Mouse (Mus musculus) neural tube, embryonic 12.5 days (tissue): ENCODE results near the gene Abcf1. TPM values are rescaled to one million over a fixed set of nuclear protein-coding genes. Genes with fewer than 3 reads are reported as not detected.
"Not testable (repeated sequence)": the region's sequence is repeated elsewhere in the genome, so short reads cannot be mapped to it uniquely, and the experiment has no call there.

Experiments
- ATAC-seq: fragments of 200-750 bp; cut with Nextera tagmentation; 2 replicates; pipeline ENCODE4 v1.8.0; 2017; ENCODE audit warnings: low read depth, mild to moderate bottlenecking, moderate TSS enrichment, moderate library complexity; ENCODE audit not compliant: low FRiP score
- H3K27ac ChIP-seq: fragments of 300-500 bp; sonication (generic); 2 replicates; pipeline ENCODE4 v1.5.1; 2016
- H3K27me3 ChIP-seq: fragments of 300-500 bp; sonication (generic); replicated peaks from 2 replicates; pipeline ENCODE4 v1.6.1; 2016; ENCODE audit warnings: mild to moderate bottlenecking
- H3K36me3 ChIP-seq: fragments of 300-500 bp; sonication (generic); 2 replicates; pipeline ENCODE4 v1.6.1; 2016; ENCODE audit warnings: mild to moderate bottlenecking
- H3K4me1 ChIP-seq: fragments of 300-500 bp; sonication (generic); 2 replicates; pipeline ENCODE4 v1.6.1; 2016
- H3K4me2 ChIP-seq: fragments of 300-500 bp; sonication (generic); replicated peaks from 2 replicates; pipeline ENCODE4 v1.6.1; 2016; ENCODE audit warnings: mild to moderate bottlenecking
- H3K4me3 ChIP-seq: fragments of 300-500 bp; sonication (generic); 2 replicates; pipeline ENCODE4 v1.5.1; 2016
- H3K9ac ChIP-seq: fragments of 300-500 bp; sonication (generic); 2 replicates; pipeline ENCODE4 v1.6.1; 2016; ENCODE audit warnings: mild to moderate bottlenecking
- H3K9me3 ChIP-seq: fragments of 300-500 bp; sonication (generic); 2 replicates; pipeline ENCODE4 v1.6.1; 2016; ENCODE audit warnings: mild to moderate bottlenecking
- WGBS: fragments of 180-500 bp; shearing (Covaris S2); methylation state at CpG from one replicate; pipeline ENCODE4 v1.1.7; 2016; 5-methylcytosine and 5-hydroxymethylcytosine counted together
- polyA plus RNA-seq: library from polyadenylated mRNA; unstranded; fragments of >200 nt; fragmentation: Nextera tagmentation; extraction: Ambion mirVana; gene quantifications from 2 replicates; pipeline ENCODE4 v1.2.1, GENCODE M21; 2016

The Abcf1 gene
- 105 and 112 TPM in 2 replicates for polyA plus RNA-seq

DNA sequence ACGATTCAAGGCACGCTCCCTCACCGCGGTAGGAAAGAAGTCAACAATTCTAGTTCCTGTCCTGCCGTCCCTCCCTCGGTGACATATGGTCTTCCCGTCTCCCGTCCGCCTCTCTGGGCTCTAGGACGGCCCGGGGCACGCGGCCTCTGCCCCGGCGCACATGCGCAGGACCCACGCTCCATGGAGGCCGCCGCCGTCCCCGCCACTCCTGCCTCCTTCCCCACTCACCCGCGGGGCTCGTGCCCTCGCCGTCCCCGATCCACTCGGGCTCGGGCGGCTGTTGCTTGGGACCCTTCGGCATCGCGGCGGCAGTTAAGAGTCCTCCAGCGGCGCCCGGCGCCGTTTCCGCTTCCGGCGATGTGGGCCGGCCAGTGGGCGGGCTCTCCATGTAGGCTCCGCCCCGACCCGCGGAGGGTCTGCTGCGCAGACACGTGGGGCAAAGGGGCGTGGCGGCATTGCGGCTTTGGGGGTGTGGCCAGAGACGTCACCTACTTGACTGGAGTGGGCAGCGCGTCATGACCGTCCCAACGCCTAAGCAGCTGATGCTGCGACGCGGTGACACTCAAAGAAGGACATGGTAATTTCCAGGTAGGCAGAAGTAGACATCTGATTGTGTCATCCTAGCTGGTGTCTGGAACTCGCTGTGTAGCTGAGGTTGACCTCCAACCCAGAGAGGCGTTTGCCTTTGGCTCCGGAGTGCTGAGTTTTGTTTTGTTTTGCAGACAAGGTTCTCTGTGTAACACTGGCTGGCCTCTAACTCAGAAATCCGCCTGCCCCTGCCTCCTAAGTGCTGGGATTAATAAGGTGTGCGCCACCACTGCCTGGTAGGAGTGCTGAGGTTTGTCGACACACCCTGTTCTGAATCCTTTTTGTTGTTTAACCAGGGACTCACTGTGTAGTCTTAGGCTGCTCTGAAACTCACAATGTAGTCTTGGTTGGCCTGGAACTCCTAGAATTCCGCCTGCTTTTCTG lies at the start of gene Abcf1:
Abcf1 (minus strand) TSS at position 344 of the 972 bp plus-strand sequence.
- Histone ChIP-seq H3K4me3 (peak within 1 kb of the TSS; percentile 87), H3K9me3 (no peaks in the 10 kb centered on the region), H3K4me2 (peak within 1 kb of the TSS; percentile 78), H3K9ac (peak within 1 kb of the TSS; percentile 87), H3K27ac (peak within 1 kb of the TSS; percentile 62), H3K36me3 (peaks cover 42% of the 10 kb centered on the region), H3K27me3 (no peaks in the 10 kb centered on the region), H3K4me1 (peaks cover 21% of the 10 kb centered on the region)
- ATAC-seq = peak; percentile 98
- under 1% methylated on average over 68 of the region's 68 CpGs for WGBS

DNA sequence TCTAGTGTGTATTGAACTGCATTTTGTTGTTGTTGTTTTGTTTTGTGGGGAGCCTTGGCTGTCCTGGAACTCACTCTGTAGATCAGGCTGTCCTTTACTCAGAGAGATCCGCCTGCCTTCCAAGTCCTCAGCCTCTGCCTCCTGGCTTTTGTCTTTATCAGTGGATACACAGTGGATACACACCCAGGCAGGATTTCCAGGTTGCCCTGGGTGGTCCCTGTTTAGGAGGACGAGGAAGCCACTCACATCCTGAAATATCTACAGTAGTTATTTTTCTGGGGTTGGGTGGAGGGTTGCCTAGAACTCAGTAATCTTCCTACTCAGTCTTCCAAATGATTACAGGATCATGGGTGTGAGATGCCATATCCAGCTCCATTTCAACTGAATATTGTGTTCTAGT lies 49.4 kb upstream of the Abcf1 start:
- no peak overlapping the region for H3K4me2 ChIP-seq
- H3K4me3 ChIP-seq = no peak overlapping the region
- H3K27ac ChIP-seq = no peak overlapping the region
- 72% methylated on average over 2 of the region's 2 CpGs for WGBS
- H3K36me3 ChIP-seq = peaks cover 12% of the 10 kb centered on the region
- no peak overlapping the region for H3K9ac ChIP-seq
- H3K4me1 ChIP-seq = no peaks in the 10 kb centered on the region
- H3K27me3 ChIP-seq = no peaks in the 10 kb centered on the region
- ATAC-seq = no peak
- no peaks in the 10 kb centered on the region for H3K9me3 ChIP-seq

DNA sequence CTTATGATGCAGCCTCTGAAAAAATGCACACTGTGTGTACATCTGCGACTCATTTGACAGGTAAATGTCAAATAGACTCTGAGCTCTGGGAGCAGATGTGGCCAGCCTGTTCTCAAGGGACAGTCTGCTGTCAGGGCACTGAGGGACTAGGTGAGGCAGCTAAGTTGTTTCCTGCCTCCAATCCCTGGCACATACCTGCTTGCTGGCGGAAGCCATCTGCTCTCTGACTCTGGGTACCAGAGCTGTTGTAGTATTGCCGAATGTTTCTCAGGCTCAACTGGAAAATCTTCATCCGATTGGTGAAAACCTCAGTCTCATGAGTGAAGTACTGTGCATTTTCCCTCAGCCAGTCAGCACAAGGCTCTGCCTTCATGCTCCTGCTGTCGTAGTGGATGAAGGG lies 47.5 kb upstream of the Abcf1 start:
- no peak overlapping the region for H3K9ac ChIP-seq
- H3K9me3 ChIP-seq = no peaks in the 10 kb centered on the region
- WGBS = 93% methylated on average over 5 of the region's 5 CpGs
- ATAC-seq = no peak
- no peak overlapping the region for H3K27ac ChIP-seq
- peaks cover 12% of the 10 kb centered on the region for H3K36me3 ChIP-seq
- no peak overlapping the region for H3K4me3 ChIP-seq
- no peak overlapping the region for H3K4me2 ChIP-seq
- H3K4me1 ChIP-seq = no peaks in the 10 kb centered on the region
- no peaks in the 10 kb centered on the region for H3K27me3 ChIP-seq

DNA sequence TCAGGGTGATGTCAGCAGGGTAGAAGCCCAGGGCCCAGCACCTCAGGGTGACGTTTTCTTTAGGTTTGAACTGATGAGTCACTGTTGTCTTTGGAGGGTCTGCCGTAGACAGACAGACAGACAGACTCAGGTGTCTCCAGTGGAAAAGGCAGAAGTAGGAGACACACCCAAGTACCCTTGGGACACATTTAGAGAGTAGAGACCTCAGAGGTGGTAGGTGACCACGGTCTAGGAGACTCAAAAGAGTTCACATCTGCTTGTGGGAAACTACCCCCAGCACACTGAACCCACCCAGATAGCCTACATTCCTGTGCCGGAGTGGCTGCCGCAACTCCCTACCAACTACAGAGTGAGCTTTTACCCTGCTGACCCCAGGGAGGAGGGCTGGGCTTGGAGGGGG lies 45.4 kb upstream of the Abcf1 start:
- H3K27me3 ChIP-seq = no peaks in the 10 kb centered on the region
- no peak for ATAC-seq

DNA sequence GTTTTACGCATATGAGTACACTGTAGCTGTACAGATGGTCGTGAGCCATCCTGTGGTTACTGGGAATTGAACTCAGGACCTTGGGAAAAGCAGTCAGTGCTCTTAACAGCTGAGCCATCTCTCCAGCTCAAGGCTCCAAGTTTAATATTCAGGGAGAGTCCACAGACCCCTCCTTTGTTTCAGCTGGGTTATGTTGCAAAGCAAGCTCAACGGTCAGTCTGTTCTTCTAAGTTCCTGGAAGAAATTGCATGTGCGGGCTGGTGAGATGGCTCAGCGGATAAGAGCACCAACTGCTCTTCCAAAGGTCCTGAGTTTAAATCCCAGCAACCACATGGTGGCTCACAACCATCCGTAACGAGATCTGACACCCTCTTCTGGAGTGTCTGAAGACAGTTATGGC lies 34.8 kb upstream of the Abcf1 start:
- not testable (repeated sequence) for H3K4me2 ChIP-seq, ATAC-seq, H3K27me3 ChIP-seq, H3K4me3 ChIP-seq, H3K27ac ChIP-seq, H3K4me1 ChIP-seq, H3K9me3 ChIP-seq, H3K9ac ChIP-seq
- H3K36me3 ChIP-seq = peaks cover 13% of the 10 kb centered on the region
- WGBS = 95% methylated on average over 7 of the region's 7 CpGs

More for the DNA sequence above, 45.4 kb upstream of the Abcf1 start:
- Histone ChIP-seq H3K9me3 (no peaks in the 10 kb centered on the region), H3K27ac (no peak overlapping the region), H3K4me2 (no peak overlapping the region), H3K4me1 (no peaks in the 10 kb centered on the region), H3K9ac (no peak overlapping the region), H3K36me3 (peaks cover 12% of the 10 kb centered on the region), H3K4me3 (no peak overlapping the region)
- WGBS = 98% methylated on average over 5 of the region's 5 CpGs

DNA sequence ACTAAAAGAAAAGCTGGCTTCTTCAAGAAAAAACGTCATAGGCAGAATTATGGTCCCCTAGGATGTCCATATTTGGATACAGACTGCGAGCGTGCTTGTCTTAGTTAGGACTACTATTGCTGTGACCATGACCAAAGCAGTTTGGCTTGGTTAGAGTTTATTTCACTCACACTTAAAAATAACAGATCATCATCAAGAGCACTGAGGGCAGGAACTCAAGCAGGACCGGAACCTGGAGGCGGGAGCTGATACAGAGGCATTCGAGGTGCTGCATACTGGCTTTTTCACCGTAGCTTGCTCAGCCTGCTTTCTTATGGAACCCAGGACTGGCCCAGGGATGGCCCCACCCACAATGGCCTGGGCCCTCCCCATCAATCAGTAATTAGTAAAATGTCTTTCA lies 33.8 kb upstream of the Abcf1 start:
- ATAC-seq = no peak
- 97% methylated on average over 7 of the region's 7 CpGs for WGBS
- H3K9me3 ChIP-seq = 0 out of 2 replicates have a peak, but pooled peaks cover 5% of the 10 kb centered on the region

DNA sequence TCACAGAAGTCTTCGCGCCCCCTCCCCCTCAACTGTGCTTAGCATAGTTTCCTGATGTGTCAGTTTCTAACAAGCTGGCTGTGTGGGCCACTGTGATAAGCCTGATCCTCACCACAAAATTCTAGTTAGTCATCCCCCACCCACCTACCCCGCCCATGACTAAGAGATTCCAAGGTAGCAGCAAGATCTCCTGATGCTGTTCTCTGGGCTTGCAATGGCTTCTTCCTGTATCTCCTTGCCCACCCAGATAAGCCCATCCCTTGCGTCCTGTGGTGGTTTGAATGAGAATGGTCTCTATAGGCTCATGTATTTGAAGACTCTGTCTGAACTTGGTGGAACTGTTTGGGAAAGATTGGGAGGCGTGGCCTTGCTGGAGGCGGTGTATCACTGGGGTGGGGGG lies 32.4 kb upstream of the Abcf1 start:
- H3K36me3 ChIP-seq = peaks cover 13% of the 10 kb centered on the region
- no peak for ATAC-seq
- no peak overlapping the region for H3K9ac ChIP-seq
- no peak overlapping the region for H3K27ac ChIP-seq
- H3K27me3 ChIP-seq = no peaks in the 10 kb centered on the region
- H3K4me2 ChIP-seq = no peak overlapping the region
- H3K9me3 ChIP-seq = 0 out of 2 replicates have a peak, but pooled peaks cover 5% of the 10 kb centered on the region
- 95% methylated on average over 6 of the region's 6 CpGs for WGBS
- H3K4me3 ChIP-seq = no peak overlapping the region
- H3K4me1 ChIP-seq = no peaks in the 10 kb centered on the region

More for the DNA sequence above, 33.8 kb upstream of the Abcf1 start:
- H3K27ac ChIP-seq = no peak overlapping the region
- H3K27me3 ChIP-seq = no peaks in the 10 kb centered on the region
- peaks cover 13% of the 10 kb centered on the region for H3K36me3 ChIP-seq
- H3K4me1 ChIP-seq = no peaks in the 10 kb centered on the region
- no peak overlapping the region for H3K9ac ChIP-seq
- no peak overlapping the region for H3K4me2 ChIP-seq
- H3K4me3 ChIP-seq = no peak overlapping the region

DNA sequence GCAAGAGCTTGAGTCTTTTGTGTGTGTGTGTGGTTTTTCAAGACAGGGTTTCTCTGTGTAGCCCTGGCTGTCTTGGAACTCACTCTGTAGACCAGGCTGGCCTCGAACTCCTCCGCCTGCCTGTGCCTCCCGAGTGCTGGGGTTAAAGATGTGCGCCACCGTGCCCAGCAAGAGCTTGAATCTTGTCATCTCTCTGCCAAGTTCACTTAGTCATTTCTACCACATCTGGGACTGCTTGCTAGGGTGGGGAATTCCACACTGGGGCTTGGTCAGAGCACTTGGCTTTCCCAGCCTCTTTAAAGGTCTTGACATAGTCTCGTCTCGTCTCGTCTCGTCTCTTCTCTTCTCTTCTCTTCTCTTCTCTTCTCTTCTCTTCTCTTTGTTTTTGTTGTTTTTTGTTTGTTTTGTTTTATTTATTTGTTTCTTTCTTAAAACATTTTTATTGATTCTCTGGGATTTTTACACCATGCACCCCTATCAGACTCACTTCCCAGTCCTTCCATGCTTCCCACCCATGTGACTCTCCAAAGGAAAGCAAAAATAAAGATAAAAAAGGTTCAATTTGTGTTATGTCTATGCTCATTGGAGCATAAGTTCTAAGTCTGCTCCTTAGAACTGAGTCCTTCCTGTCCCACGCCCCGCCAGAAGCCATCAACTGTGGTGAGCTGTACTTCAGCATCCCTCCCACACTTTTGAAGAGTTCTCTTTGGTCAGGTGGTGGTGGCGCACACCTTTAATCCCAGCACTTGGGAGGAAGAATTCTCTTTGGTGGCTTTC lies 31.7 kb upstream of the Abcf1 start:
- peaks cover 3% of the 10 kb centered on the region; the same call in 1 of the 2 replicates for H3K4me1 ChIP-seq
- H3K9ac ChIP-seq = no peak overlapping the region
- no peaks in the 10 kb centered on the region for H3K27me3 ChIP-seq
- no peak overlapping the region for H3K4me3 ChIP-seq
- H3K9me3 ChIP-seq = no peaks in the 10 kb centered on the region
- no peak overlapping the region for H3K4me2 ChIP-seq
- peaks cover 8% of the 10 kb centered on the region; the same call in 1 of the 2 replicates for H3K36me3 ChIP-seq
- ATAC-seq = no peak
- 92% methylated on average over 12 of the region's 12 CpGs for WGBS
- H3K27ac ChIP-seq = no peak overlapping the region

DNA sequence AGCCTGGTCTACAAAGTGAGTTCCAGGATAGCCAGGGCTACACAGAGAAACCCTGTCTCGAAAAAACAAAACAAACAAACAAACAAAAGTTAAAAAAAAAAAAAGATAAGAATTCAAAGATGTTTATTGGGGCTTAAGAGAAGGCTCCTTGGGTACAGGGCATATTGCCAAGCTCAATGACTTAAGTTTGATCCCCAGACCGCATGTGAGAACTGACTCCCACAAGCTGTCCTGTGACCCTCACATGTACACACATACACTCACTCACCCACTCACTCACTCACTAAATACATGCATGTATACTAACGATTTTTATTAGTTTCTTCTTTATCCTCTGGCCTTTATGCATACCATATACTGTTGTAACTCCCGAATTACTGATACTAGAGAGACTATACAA lies 30.8 kb upstream of the Abcf1 start:
- Histone ChIP-seq H3K9ac (no peak overlapping the region), H3K4me2 (no peak overlapping the region), H3K36me3 (no peaks in the 10 kb centered on the region), H3K27ac (no peak overlapping the region), H3K27me3 (no peaks in the 10 kb centered on the region), H3K4me3 (no peak overlapping the region), H3K4me1 (peaks cover 11% of the 10 kb centered on the region), H3K9me3 (no peaks in the 10 kb centered on the region)
- 84% methylated on average over 4 of the region's 4 CpGs for WGBS
- ATAC-seq = no peak

DNA sequence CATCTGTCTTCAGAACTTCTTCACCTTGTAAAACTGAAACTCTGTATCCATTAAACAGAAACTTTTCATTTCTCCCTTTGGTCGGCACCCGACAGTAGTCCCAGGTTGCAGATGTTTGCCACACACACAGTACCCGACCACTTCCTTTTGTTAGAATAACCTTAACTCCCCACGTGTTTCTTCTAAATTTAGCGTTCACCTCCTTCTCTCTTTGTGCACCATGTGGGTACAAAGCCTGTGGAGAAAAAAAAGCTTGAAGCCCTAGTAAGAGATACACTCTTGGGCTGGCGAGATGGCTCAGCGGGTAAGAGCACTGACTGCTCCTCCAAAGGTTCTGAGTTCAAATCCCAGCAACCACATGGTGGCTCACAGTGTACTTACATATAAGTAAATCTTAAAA lies 29.8 kb upstream of the Abcf1 start:
- no peaks in the 10 kb centered on the region for H3K9me3 ChIP-seq
- H3K4me2 ChIP-seq = no peak overlapping the region
- H3K9ac ChIP-seq = no peak overlapping the region
- H3K4me3 ChIP-seq = no peak overlapping the region
- H3K36me3 ChIP-seq = no peaks in the 10 kb centered on the region
- no peaks in the 10 kb centered on the region for H3K27me3 ChIP-seq
- peaks cover 13% of the 10 kb centered on the region for H3K4me1 ChIP-seq
- 90% methylated on average over 7 of the region's 7 CpGs for WGBS
- H3K27ac ChIP-seq = no peak overlapping the region
- ATAC-seq = no peak

DNA sequence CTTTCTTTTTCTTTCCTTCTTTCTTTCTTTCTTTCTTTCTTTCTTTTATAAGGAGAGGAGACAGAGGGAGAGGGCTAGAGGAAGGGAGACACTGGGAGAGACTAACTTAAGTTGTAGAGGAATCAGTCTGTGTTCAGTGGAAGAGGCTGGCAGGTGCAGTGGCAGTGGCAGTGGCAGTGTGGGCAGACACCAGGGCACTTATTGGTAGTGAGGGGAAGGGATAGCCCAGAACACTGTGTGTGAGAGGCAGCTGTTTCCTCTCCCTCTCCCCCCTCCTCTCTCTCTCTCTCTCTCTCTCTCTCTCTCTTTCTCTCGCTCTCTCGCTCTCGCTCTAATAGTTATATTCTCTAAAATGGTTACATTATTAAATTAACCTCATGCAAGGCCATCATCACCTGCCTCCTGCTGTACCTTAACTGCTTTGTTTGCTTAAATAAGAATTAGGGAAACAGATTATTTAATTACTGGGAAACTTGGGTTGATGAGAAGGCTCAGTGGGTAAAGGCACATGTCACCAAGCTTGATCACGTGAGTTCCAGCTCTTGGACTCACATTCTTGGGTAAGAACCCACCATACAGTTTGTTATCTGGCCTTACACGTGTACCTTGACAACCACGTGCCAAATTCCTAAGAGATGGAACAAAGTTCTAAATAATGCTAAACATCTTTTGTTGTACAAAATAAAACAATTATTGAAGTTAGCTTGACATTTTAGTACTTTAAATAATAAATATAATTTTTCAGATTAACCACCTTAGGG lies 29.2 kb upstream of the Abcf1 start:
- Histone ChIP-seq H3K27me3 (no peaks in the 10 kb centered on the region), H3K4me2 (no peak overlapping the region), H3K4me3 (no peak overlapping the region), H3K27ac (no peak overlapping the region), H3K36me3 (no peaks in the 10 kb centered on the region), H3K9ac (no peak overlapping the region), H3K9me3 (no peaks in the 10 kb centered on the region), H3K4me1 (peaks cover 13% of the 10 kb centered on the region)
- ATAC-seq = no peak
- 90% methylated on average over 6 of the region's 6 CpGs for WGBS
